Mouse (Mus musculus) layer of hippocampus, adult 18-20 months (tissue): ENCODE measurements around the gene Mapk8ip1. TPM values are rescaled to one million over a fixed set of nuclear protein-coding genes. Genes with fewer than 3 reads are reported as not detected.
A peak's percentile ranks its signal among the peaks of the same experiment; 100 is the strongest.

ENCODE experiments used
- DNase-seq, 2 experiments: peaks; one replicate each; pipeline ENCODE4 v3.0.0; 2022; ENCODE audit warnings: low spot score in 2 of 2
- total RNA-seq, 2 experiments: library from RNA; stranded (reverse); gene quantifications; 2 replicates each; pipeline ENCODE4 v1.2.3; 2021

Mapk8ip1 gene
- total RNA-seq, 2 experiments from 2014 or later: 350 to 365 TPM

- peak; percentile 96 to 97 for DNase-seq
Measured at GRCm38 (mm10) chr2:92375099-92375623, 25.9 kb downstream of the Mapk8ip1 start.

- DNase-seq: peak in 1 of 2 experiments; percentile 55
Measured at GRCm38 (mm10) chr2:92374514-92374913, 26.5 kb downstream of the Mapk8ip1 start, which contains the start of the genes Pex16 and Large2. Gene Pex16 (plus strand): TSS chr2:92374676. Gene Large2 (minus strand): TSS chr2:92374869.

GRCm38 (mm10) chr2:92373437-92373813 is 27.6 kb downstream of the Mapk8ip1 start:
- DNase-seq: no peak

GRCm38 (mm10) chr2:92372767-92373436 is 28.2 kb downstream of the Mapk8ip1 start:
- DNase-seq: no peak

- no peak for DNase-seq
Measured at GRCm38 (mm10) chr2:92371971-92372690, 28.9 kb downstream of the Mapk8ip1 start.

GRCm38 (mm10) chr2:92370821-92371805 is 29.9 kb downstream of the Mapk8ip1 start:
- no peak for DNase-seq

- no peak for DNase-seq
Measured at GRCm38 (mm10) chr2:92370375-92370774, 30.7 kb downstream of the Mapk8ip1 start.

- no peak for DNase-seq
Measured at GRCm38 (mm10) chr2:92367383-92368029, 33.6 kb downstream of the Mapk8ip1 start.

- DNase-seq: no peak
Measured at GRCm38 (mm10) chr2:92365568-92365967, 35.5 kb downstream of the Mapk8ip1 start.

GRCm38 (mm10) chr2:92364086-92364485 is 37.0 kb downstream of the Mapk8ip1 start:
- DNase-seq: no peak

- no peak for DNase-seq
Measured at GRCm38 (mm10) chr2:92362571-92363228, 38.4 kb downstream of the Mapk8ip1 start.

- no peak for DNase-seq
Measured at GRCm38 (mm10) chr2:92361795-92362194, 39.3 kb downstream of the Mapk8ip1 start.

- no peak for DNase-seq
Measured at GRCm38 (mm10) chr2:92360893-92361292, 40.2 kb downstream of the Mapk8ip1 start.

GRCm38 (mm10) chr2:92360186-92360823 is 40.8 kb downstream of the Mapk8ip1 start:
- no peak for DNase-seq

GRCm38 (mm10) chr2:92359301-92359700 is 41.8 kb downstream of the Mapk8ip1 start:
- DNase-seq: no peak

GRCm38 (mm10) chr2:92354224-92354623 is 46.8 kb downstream of the Mapk8ip1 start:
- DNase-seq: no peak

GRCm38 (mm10) chr2:92353402-92353801 is 47.7 kb downstream of the Mapk8ip1 start:
- no peak for DNase-seq

- DNase-seq: no peak
Measured at GRCm38 (mm10) chr2:92350686-92351085, 50.4 kb downstream of the Mapk8ip1 start.

- DNase-seq: no peak
Measured at GRCm38 (mm10) chr2:92349589-92350425, 51.3 kb downstream of the Mapk8ip1 start.
